Mouse (Mus musculus) neural tube, embryonic 14.5 days (tissue): ENCODE data around the gene Tox2. TPM values are rescaled to one million over a fixed set of nuclear protein-coding genes. Genes with fewer than 3 reads are reported as not detected.

Source experiments
- polyA plus RNA-seq: library from polyadenylated mRNA; unstranded; fragments of >200 nt; fragmentation: Nextera tagmentation; extraction: Ambion mirVana; gene quantifications from 2 replicates; pipeline ENCODE4 v1.2.1, GENCODE M21; 2014

Gene Tox2
- polyA plus RNA-seq, 1 experiment from 2014 or later, result 24.1 TPM

Other genes starting within 250 kb of the Tox2 start
- 0.15 TPM in 1 of 2 replicates, not detected in the other for gene Sgk2, start 215.8 kb upstream of the Tox2 start, polyA plus RNA-seq
- gene Ift52, start 185.8 kb upstream of the Tox2 start, polyA plus RNA-seq, result 36.8 and 37.2 TPM in 2 replicates
- gene Mybl2, start 148.4 kb upstream of the Tox2 start, polyA plus RNA-seq, result 1.7 and 1.9 TPM in 2 replicates
- gene Gtsf1l, start 115.3 kb upstream of the Tox2 start, polyA plus RNA-seq, result not detected in 2 replicates
- 0.20 and 0.21 TPM in 2 replicates for gene Jph2, start 194.9 kb downstream of the Tox2 start, polyA plus RNA-seq
- 78.9 and 79.3 TPM in 2 replicates for gene Oser1, start 221.6 kb downstream of the Tox2 start, polyA plus RNA-seq
- 115 and 129 TPM in 2 replicates for gene Gdap1l1, start 235.4 kb downstream of the Tox2 start, polyA plus RNA-seq